Mouse (Mus musculus): ENCODE measurements at regions not wholly inside any gene's neighbourhood (a gene's known extent, or its start where the extent isn't known, plus 50 kb on each side); places are given as distances from the start of the nearest gene placed in this dataset.
A peak's percentile ranks its signal among the peaks of the same experiment; 100 is the strongest.
"Not testable (repeated sequence)": the region's sequence is repeated elsewhere in the genome, so short reads cannot be mapped to it uniquely, and the experiment has no call there.

DNA sequence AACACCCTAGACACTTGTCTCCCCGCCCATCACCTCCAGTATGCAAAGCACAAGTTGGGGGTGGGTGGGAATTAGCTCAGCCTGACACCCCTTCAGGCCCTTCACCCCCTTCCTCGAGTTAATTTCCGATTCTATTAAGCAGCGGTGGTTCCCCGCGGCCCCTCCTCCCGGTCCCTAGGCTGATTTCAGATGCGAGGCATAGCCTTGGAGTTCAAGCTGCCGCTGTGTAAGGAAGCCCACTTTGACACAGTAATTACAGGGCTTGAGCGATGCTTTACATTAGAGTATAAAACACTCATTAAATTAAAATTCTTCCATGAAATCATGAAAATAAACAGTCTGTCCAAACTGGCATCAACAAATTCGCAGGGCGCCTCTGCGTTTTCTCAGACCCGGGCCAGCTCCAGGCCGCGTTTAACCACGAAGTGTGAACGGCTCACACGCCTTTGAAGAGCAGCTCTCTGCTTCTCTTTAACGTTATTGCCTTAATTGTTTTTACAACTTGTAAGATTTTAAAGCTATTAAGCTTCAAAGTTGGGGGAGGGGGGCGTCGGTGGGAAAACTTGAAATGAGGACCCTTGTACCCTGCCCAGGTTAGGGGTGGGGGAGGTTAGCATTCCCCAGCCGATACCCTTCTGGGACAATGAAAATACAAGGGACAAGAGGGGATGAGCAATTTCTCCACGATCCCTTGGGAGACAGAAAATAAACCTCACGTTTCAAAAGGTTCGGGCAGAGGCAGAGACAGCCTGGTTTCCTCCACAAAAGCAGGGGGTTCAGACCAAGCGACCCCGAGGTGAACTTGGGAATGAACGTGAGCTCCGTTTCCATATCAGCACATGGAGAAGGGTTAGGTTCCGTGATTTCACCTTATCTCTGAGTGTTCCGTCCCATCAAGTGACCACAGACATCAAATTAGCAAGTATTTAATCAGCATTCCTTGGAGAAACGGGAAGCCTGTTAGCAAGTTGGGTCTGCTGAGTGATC lies 114.4 kb downstream of the Dicer1 start:
- no peak for DNase-seq

DNA sequence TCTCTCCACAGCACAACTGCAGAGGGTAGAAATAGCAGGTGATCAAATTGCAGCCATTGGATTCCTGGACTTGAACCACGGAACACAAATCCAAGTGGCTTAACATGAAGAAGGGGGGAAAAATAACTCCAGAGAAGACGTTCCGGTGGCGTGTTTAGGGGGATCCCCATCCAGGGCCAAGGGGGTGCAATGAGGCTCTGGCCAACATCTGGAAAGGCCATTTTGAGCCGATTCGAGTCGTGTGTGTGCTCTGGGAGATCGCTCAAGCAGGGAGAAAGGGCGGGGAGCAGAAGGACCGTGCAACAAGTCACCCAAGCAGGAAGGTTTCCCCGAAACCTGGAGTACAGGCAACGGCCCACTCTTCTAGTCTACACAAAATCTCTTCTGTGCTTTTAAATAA lies 115.3 kb downstream of the Dicer1 start:
- DNase-seq, result no peak

- DNase-seq, result no peak
These were observed 116.9 kb downstream of the Dicer1 start for GRCm38 (mm10) chr12:104634818-104635217.

DNA sequence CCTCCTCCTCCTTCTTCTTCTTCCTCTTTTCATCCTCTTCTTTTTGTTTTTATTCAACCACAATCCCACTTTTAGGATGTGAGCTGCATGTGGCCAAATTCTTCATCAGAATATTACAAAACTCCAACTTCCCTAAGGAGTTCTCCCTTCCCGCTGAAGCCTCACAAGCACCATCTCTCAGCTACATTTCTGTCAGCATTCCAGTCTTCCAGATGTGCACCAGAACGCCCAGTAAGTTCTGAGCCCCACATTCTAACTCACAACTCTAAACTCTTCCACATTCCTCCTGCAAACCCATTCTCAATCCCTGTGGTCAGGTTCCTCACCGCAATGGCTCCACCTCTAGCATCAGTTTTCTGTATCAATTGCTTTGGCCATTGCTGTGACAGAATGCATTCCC lies 121.2 kb downstream of the Dicer1 start:
- no peak for DNase-seq

- no peak for DNase-seq
These were observed 122.3 kb downstream of the Dicer1 start for GRCm38 (mm10) chr12:104629449-104629848.

- DNase-seq, result no peak
These were observed 125.7 kb downstream of the Dicer1 start for GRCm38 (mm10) chr12:104626054-104626453.

DNA sequence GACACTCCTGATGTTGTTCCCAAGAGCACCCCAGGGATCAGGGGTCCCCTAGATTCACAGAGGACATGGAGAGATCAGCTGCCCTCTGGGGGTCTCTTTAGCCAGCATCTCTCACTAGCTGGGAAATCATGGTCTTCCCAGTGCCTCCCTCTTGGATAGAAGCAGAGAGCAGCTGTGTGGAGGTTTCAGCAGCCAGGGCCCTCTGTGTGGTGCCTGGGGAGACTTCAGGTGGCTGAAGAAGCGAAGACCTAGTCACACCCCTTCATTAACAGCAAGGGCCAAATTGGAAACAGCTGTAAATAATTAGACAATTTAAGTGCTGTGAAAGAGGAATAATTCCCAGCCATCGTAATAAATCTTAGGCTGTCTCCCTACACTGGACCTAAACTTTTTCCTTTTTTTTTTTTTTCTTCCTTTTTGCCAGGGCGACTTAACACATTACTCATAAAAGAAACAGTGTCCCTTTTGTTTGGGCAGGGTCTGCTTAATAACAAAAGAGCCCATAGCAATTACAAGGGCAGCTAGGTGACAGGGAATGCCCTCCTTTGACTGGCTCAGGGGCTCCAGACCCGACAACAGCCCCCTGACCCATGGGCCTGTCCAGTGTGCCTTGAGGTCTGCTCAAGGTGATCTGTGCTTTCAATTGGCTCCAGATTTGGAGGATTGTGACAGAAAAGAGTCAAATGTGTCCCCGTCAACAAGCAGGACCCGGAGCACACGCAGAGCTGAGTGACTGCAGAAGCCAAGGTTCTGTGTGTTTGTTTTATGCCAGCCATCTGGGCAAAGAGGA lies 127.7 kb downstream of the Dicer1 start:
- no peak for DNase-seq

DNA sequence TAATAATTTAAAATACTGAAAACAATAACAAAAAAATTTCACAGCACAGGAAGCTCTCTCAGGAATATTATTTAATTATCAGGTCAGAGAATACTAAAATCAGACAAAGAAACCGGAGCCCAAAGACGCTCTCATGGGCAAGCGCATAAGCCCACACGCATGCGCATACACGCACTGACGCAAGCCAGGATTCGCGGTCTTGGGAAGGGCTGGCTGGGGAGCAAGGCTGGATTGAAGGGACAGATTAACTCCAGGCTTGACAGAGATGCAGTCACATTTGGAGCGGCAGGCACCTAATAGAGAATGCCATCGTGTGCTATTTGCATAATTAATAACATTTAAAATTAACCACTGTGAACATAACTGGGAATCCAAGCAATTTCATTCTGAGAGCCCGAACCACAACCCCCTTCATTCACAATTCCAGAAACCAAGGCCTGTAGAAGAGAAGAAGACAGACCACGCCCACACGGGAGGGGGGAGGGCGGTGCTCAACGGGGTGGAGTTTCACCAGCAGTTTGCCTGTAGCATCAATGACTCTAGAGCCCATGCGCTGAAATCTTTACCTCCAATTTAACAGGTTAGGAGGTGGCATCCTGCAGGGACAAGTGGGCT lies 134.5 kb downstream of the Dicer1 start:
- DNase-seq, result no peak

DNA sequence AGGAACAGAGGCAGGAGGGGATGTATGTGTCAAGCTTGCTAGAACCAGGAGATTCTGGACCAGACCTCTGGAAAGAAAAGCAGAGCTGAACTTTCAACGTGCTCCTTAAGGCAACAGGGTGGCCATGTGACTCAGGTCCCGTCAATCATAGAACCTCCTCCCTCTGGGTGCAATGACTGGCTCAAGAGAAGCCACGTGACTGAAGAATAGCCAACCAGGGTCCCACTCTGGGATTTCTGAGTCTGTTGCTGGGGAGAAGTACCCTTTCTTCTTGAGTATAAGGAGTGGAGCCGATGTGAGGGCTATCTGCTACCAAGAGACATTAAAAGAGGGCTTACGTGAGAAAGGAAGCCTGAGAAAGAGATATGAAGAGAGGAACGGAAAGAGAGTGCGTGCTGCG lies 137.5 kb downstream of the Dicer1 start:
- no peak for DNase-seq

DNA sequence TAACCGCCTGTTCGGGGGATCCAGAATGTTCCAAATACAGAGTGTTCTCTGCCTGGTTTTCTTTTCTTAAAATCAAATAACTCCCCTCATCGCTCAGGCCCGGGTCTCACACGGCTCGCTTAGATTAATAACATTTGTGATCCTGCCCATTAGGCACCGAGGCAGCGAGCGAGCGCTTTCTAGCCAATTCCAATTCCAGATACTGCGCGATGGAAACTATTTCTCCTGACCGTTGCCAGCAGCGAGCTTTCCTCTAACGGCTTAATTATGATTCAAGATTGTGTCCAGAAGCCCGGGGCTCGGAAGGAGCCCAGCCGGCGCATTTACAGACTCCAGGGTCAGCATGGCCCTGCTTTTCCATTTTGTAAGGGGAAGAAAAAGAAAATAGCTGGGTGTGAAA lies 136.6 kb upstream of the Gsc start:
- no peak for DNase-seq

DNA sequence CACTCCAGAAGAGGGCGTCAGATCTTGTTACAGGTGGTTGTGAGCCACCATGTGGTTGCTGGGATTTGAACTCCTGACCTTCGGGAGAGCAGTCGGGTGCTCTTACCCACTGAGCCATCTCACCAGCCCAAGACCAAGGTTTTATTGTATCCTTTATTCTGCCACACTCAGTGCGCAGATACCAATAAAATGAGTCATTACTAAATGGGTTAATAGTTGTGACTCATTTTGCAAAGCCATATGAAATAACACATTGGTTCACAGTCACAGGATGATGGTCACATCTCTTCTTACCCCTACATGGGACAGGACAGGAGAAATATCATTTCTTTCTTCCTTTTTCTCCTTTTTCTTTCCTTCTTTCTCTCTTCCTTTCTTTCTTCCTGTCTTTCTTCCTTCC lies 135.8 kb upstream of the Gsc start:
- not testable (repeated sequence) for DNase-seq

- DNase-seq, result no peak
These were observed 134.3 kb upstream of the Gsc start for GRCm38 (mm10) chr12:104607410-104607809.

- DNase-seq, result no peak
These were observed 132.6 kb upstream of the Gsc start for GRCm38 (mm10) chr12:104605535-104606399.

GRCm38 (mm10) chr12:104598056-104598455 lies 124.9 kb upstream of the Gsc start:
- no peak for DNase-seq

DNA sequence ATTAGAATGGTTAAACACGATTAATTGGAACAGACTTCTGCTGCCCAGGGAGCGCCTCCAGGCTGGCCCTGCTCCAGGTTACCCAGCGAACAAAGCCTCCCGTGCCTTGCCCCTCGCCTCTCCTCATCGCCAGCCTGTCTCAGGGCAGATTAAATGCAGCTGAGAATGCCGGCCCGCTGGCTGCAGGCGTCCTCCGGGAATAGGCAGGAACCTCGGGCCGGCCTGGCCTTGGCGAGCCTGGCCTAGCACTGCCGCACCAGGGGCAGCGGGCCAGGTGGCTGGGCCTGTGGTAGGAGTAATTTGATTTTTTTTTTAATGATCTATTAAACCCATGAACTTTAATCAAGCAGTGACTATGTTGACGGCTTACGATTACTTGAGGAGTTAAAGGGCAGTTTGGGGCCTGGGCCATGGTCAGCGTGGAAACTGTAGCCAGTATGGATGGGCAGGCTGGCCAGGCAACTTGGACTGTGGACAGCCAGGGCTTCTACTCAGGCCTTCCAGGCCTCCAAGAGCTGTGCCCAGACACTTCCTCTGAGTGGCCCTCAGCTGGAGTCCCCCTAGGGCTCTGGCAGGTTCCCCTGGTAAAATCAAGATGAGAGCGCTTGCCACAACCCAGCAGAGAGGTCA lies 120.5 kb upstream of the Gsc start:
- DNase-seq, result peak; percentile 5

DNA sequence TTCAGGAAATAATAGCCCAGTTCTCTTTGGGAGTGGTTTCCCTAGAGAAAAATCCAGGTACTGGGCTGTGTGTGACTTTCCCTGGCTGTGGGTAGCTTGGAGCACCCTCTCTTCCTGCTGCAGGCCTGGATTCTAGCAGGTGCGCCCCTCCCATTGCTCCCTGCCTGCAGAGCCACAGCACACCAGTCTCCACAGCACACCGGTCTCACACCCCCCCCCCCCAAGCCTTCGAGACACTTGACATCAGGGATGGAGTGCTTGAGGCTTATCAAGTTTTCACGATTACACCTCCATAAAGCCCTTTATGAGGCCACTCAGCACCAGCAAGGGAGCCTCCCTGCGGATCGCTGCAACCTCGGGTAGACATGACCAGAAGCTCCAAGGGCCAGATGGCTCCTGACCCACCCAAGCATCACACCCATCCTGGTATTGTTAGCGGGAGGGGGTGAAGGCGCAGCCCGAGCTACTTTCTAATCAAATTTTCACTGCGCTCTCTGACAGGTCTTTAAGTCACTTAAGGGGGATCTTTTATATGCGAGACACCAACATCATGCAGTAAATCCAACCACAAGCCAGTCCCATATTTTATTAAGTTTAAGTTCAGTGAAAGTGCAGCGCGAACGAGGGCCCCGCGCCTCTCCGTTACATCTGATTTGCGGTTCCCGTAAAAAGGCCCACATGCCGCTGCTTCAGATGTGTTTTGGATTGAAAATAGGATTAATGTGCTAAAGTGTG lies 119.8 kb upstream of the Gsc start:
- no peak for DNase-seq

DNA sequence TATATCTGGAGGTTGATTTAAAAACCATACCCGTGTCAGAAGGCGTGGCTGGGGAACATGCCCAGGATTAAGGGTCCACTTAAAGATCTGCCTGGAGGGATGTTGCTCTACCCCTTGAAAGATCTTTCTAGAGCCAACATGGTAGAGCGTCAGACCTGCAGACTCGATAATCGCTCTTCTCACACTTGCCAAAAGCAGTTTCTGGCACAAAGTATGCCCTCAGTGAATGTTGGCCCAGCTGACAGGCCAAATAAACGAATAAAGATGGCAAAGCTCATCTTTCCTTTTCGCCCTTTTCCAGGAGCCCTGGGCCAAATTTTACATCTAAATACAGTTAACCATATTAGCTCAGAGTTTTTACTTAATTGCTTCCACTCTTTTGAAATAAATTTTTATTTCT lies 118.4 kb upstream of the Gsc start:
- DNase-seq, result no peak

DNA sequence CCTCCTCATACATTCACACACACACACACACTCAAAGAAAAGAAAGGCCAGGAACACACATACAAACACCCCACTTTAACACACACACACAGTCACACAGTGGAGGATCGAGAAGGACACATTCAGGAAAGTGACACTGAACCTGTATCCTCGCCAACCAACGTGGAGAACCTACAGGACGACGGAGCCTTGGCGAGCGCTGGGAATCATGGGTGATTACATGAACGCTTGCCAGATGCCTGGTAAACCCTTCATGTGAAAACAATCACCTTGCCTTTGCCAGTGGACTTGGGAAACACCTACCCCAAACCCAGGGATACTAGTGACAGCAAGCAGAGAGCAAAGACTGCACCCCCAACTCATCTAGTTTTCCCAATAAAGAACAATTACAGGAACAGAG lies 117.2 kb upstream of the Gsc start:
- DNase-seq, result no peak

- no peak for DNase-seq
These were observed 111.3 kb upstream of the Gsc start for GRCm38 (mm10) chr12:104584408-104584807.

DNA sequence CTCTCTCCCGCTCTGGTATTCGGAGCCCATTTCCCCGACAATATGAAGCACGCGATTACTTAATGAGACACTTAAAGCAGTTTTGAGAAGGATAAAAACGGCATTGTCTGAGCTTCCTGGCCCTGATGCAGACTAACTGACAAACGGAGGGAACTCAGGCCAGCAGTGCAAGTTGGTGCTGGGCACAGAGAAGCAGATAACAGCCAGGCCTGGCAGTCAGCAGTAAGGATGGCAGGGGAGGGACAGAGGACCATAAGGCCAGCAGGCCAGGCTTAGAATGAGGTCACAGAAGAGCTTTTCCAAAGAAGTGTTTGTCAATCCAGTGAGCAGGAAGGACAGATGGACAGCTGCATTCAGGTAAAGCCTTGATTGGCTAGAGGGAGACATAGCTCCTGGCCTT lies 107.7 kb upstream of the Gsc start:
- DNase-seq, result no peak

GRCm38 (mm10) chr12:104567622-104568021 lies 94.5 kb upstream of the Gsc start:
- no peak for DNase-seq
